Mouse (Mus musculus): Measurements from ENCODE around the gene Rnf31.

DNA sequence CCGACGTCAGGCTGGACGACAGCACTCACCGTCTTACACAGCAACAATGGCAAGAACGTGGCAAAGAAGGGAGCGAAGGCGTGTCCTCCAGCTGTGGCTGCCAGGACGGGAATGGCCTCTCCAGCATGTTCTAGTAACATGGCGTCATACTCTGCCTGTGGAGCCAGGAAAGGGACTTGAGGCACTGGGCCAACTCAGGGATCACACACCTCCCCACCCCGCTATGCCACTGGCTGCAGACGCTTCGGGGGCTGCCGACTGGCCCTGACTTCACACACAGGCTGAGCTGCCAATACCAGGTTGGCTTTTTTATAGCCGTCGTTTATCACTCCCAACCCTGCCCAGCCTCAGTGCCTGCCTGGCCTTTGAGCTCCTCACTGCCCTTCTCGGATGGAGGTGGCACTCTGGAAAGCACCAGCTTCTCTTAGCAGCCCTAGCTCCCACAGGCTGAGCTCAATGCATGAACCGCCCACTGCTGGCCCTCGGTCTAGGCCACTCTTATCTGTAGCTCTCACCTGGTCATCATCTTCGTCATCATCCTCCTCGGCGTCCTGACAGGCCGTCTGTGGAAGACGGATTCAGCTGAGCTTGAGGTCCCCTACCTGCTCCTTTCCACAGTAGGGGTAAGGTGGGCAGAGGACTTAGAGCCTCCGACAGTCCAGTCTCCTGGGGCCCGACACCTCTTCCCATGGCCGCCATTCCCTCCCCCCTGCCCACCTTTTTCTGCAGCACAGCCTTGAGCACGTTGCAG lies 36.7 kb downstream of the Rnf31 start:
- TF ChIP-seq EP300 (IDR thresholded peaks at IDR 0.05; ENCODE audit: low read depth) (no peak), CTCF (IDR thresholded peaks at IDR 0.05; ENCODE audit: low read depth) (no peak)

Measured in liver, embryonic 14.5 days (tissue).